Mouse (Mus musculus): ENCODE data around the gene Olfr64. TPM values are rescaled to one million over a fixed set of nuclear protein-coding genes. Genes with fewer than 3 reads are reported as not detected.
A peak's percentile ranks its signal among the peaks of the same experiment; 100 is the strongest.

Gene Olfr64
- polyA plus RNA-seq (2016; fragmentation: Nextera tagmentation; extraction: Ambion mirVana): not detected in 2 replicates

- WGBS: 82% methylated on average over 1 of the region's 1 CpGs
- H3K36me3 ChIP-seq: no peaks in the 10 kb centered on the region
- no peaks in the 10 kb centered on the region for H3K4me1 ChIP-seq (replicated peaks)
- H3K27ac ChIP-seq: no peak within 1 kb of the TSS
- H3K4me3 ChIP-seq: no peak within 1 kb of the TSS
- no peak for DNase-seq (ENCODE audit: low spot score)
- H3K9me3 ChIP-seq: no peaks in the 10 kb centered on the region
- H3K27me3 ChIP-seq (ENCODE audit: insufficient read depth, poor library complexity, severe bottlenecking): no peaks in the 10 kb centered on the region
Observed at GRCm38 (mm10) chr7:103894385-103894784, at the start of gene Olfr64. Gene Olfr64, minus strand, starts transcription at chr7:103894485.

- H3K27ac ChIP-seq: no peak overlapping the region
- no peaks in the 10 kb centered on the region for H3K4me1 ChIP-seq (replicated peaks)
Observed at GRCm38 (mm10) chr7:103942730-103943129, 48.4 kb upstream of the Olfr64 start.

GRCm38 (mm10) chr7:103934264-103934663, 40.0 kb upstream of the Olfr64 start, which contains the start of gene Olfr632:
Gene Olfr632, plus strand, starts transcription at chr7:103934347.
- Histone ChIP-seq H3K9me3 (no peaks in the 10 kb centered on the region), H3K27ac (no peak within 1 kb of the TSS), H3K4me1 (replicated peaks) (no peaks in the 10 kb centered on the region), H3K27me3 (ENCODE audit: insufficient read depth, poor library complexity, severe bottlenecking) (no peaks in the 10 kb centered on the region), H3K36me3 (no peaks in the 10 kb centered on the region), H3K4me3 (no peak within 1 kb of the TSS)
- no peak for DNase-seq (ENCODE audit: low spot score)
- WGBS: 75% methylated on average over 2 of the region's 2 CpGs

More at GRCm38 (mm10) chr7:103942730-103943129, 48.4 kb upstream of the Olfr64 start:
- Histone ChIP-seq H3K36me3 (no peaks in the 10 kb centered on the region), H3K9me3 (no peaks in the 10 kb centered on the region), H3K27me3 (ENCODE audit: insufficient read depth, poor library complexity, severe bottlenecking) (no peaks in the 10 kb centered on the region), H3K4me3 (no peak overlapping the region)
- peak; percentile 60 for DNase-seq (ENCODE audit: low spot score)
- 35% methylated on average over 2 of the region's 2 CpGs for WGBS

- Histone ChIP-seq H3K9me3 (no peaks in the 10 kb centered on the region), H3K4me3 (no peak within 1 kb of the TSS), H3K36me3 (no peaks in the 10 kb centered on the region), H3K4me1 (replicated peaks) (no peaks in the 10 kb centered on the region), H3K27me3 (ENCODE audit: insufficient read depth, poor library complexity, severe bottlenecking) (no peaks in the 10 kb centered on the region), H3K27ac (no peak within 1 kb of the TSS)
- DNase-seq (ENCODE audit: low spot score): no peak
Observed at GRCm38 (mm10) chr7:103928525-103928924, 34.2 kb upstream of the Olfr64 start, which contains the start of gene Olfr631. Gene Olfr631, plus strand, starts transcription at chr7:103928825.

GRCm38 (mm10) chr7:103915338-103915737, 21.1 kb upstream of the Olfr64 start:
- no peak for DNase-seq (ENCODE audit: low spot score)
- Histone ChIP-seq H3K36me3 (no peaks in the 10 kb centered on the region), H3K4me3 (no peak overlapping the region), H3K27me3 (ENCODE audit: insufficient read depth, poor library complexity, severe bottlenecking) (no peaks in the 10 kb centered on the region), H3K9me3 (no peaks in the 10 kb centered on the region), H3K27ac (no peak overlapping the region), H3K4me1 (replicated peaks) (no peaks in the 10 kb centered on the region)

- H3K4me3 ChIP-seq: no peak overlapping the region
- H3K4me1 ChIP-seq (replicated peaks): no peaks in the 10 kb centered on the region
- no peak overlapping the region for H3K27ac ChIP-seq
- WGBS: 45% methylated on average over 8 of the region's 8 CpGs
- no peaks in the 10 kb centered on the region for H3K36me3 ChIP-seq
- DNase-seq (ENCODE audit: low spot score): peak; percentile 21
- no peaks in the 10 kb centered on the region for H3K27me3 ChIP-seq (ENCODE audit: insufficient read depth, poor library complexity, severe bottlenecking)
- H3K9me3 ChIP-seq: no peaks in the 10 kb centered on the region
Observed at GRCm38 (mm10) chr7:103912969-103913511, 18.8 kb upstream of the Olfr64 start.

- Histone ChIP-seq H3K4me3 (no peak overlapping the region), H3K36me3 (no peaks in the 10 kb centered on the region), H3K27ac (no peak overlapping the region), H3K9me3 (no peaks in the 10 kb centered on the region), H3K4me1 (replicated peaks) (no peaks in the 10 kb centered on the region), H3K27me3 (ENCODE audit: insufficient read depth, poor library complexity, severe bottlenecking) (no peaks in the 10 kb centered on the region)
- WGBS: 56% methylated on average over 3 of the region's 3 CpGs
- DNase-seq (ENCODE audit: low spot score): no peak
Observed at GRCm38 (mm10) chr7:103910047-103910446, 15.8 kb upstream of the Olfr64 start.

- H3K27me3 ChIP-seq (ENCODE audit: insufficient read depth, poor library complexity, severe bottlenecking): no peaks in the 10 kb centered on the region
- H3K9me3 ChIP-seq: no peaks in the 10 kb centered on the region
- no peaks in the 10 kb centered on the region for H3K4me1 ChIP-seq (replicated peaks)
- no peak within 1 kb of the TSS for H3K4me3 ChIP-seq
- DNase-seq (ENCODE audit: low spot score): no peak
- H3K27ac ChIP-seq: no peak within 1 kb of the TSS
- WGBS: 94% methylated on average over 2 of the region's 2 CpGs
- H3K36me3 ChIP-seq: no peaks in the 10 kb centered on the region
Observed at GRCm38 (mm10) chr7:103903187-103903586, 8.9 kb upstream of the Olfr64 start, which contains the start of gene Olfr65. Gene Olfr65, plus strand, starts transcription at chr7:103903487.

- DNase-seq (ENCODE audit: low spot score): no peak
- no peaks in the 10 kb centered on the region for H3K36me3 ChIP-seq
- no peak within 1 kb of the TSS for H3K27ac ChIP-seq
- H3K27me3 ChIP-seq (ENCODE audit: insufficient read depth, poor library complexity, severe bottlenecking): no peaks in the 10 kb centered on the region
- H3K4me1 ChIP-seq (replicated peaks): no peaks in the 10 kb centered on the region
- H3K4me3 ChIP-seq: no peak within 1 kb of the TSS
- H3K9me3 ChIP-seq: no peaks in the 10 kb centered on the region
Observed at GRCm38 (mm10) chr7:103886152-103886551, 8.1 kb downstream of the Olfr64 start, which contains the start of gene Olfr66. Gene Olfr66, minus strand, starts transcription at chr7:103886252.

GRCm38 (mm10) chr7:103877093-103877492, 17.2 kb downstream of the Olfr64 start:
- WGBS: 87% methylated on average over 2 of the region's 2 CpGs
- H3K27me3 ChIP-seq (ENCODE audit: insufficient read depth, poor library complexity, severe bottlenecking): no peaks in the 10 kb centered on the region
- DNase-seq (ENCODE audit: low spot score): no peak
- H3K4me1 ChIP-seq (replicated peaks): no peaks in the 10 kb centered on the region
- no peak overlapping the region for H3K27ac ChIP-seq
- no peaks in the 10 kb centered on the region for H3K9me3 ChIP-seq
- no peaks in the 10 kb centered on the region for H3K36me3 ChIP-seq
- no peak overlapping the region for H3K4me3 ChIP-seq

- 56% methylated on average over 5 of the region's 5 CpGs for WGBS
- Histone ChIP-seq H3K27ac (no peak overlapping the region), H3K9me3 (no peaks in the 10 kb centered on the region), H3K4me3 (no peak overlapping the region), H3K4me1 (replicated peaks) (no peaks in the 10 kb centered on the region), H3K27me3 (ENCODE audit: insufficient read depth, poor library complexity, severe bottlenecking) (no peaks in the 10 kb centered on the region), H3K36me3 (no peaks in the 10 kb centered on the region)
- no peak for DNase-seq (ENCODE audit: low spot score)
Observed at GRCm38 (mm10) chr7:103874451-103874850, 19.8 kb downstream of the Olfr64 start.

GRCm38 (mm10) chr7:103873064-103873463, 21.2 kb downstream of the Olfr64 start:
- H3K27ac ChIP-seq: no peak overlapping the region
- no peak overlapping the region for H3K4me3 ChIP-seq
- H3K27me3 ChIP-seq (ENCODE audit: insufficient read depth, poor library complexity, severe bottlenecking): no peaks in the 10 kb centered on the region
- WGBS: 12% methylated on average over 1 of the region's 1 CpGs
- H3K4me1 ChIP-seq (replicated peaks): no peaks in the 10 kb centered on the region
- DNase-seq (ENCODE audit: low spot score): no peak
- H3K9me3 ChIP-seq: no peaks in the 10 kb centered on the region
- no peaks in the 10 kb centered on the region for H3K36me3 ChIP-seq

- Histone ChIP-seq H3K27ac (no peak overlapping the region), H3K9me3 (no peaks in the 10 kb centered on the region), H3K4me3 (no peak overlapping the region), H3K27me3 (ENCODE audit: insufficient read depth, poor library complexity, severe bottlenecking) (no peaks in the 10 kb centered on the region), H3K4me1 (replicated peaks) (no peaks in the 10 kb centered on the region), H3K36me3 (no peaks in the 10 kb centered on the region)
- no peak for DNase-seq (ENCODE audit: low spot score)
Observed at GRCm38 (mm10) chr7:103870667-103871066, 23.6 kb downstream of the Olfr64 start.

- Histone ChIP-seq H3K27me3 (ENCODE audit: insufficient read depth, poor library complexity, severe bottlenecking) (no peaks in the 10 kb centered on the region), H3K36me3 (no peaks in the 10 kb centered on the region), H3K27ac (no peak overlapping the region), H3K4me3 (no peak overlapping the region), H3K4me1 (replicated peaks) (no peaks in the 10 kb centered on the region), H3K9me3 (no peaks in the 10 kb centered on the region)
- no peak for DNase-seq (ENCODE audit: low spot score)
Observed at GRCm38 (mm10) chr7:103865716-103866115, 28.6 kb downstream of the Olfr64 start.

All from hindbrain, embryonic 10.5 days (tissue).